36 mouse cellular contexts compared by ENCODE assay signal in the genomic region with DNA sequence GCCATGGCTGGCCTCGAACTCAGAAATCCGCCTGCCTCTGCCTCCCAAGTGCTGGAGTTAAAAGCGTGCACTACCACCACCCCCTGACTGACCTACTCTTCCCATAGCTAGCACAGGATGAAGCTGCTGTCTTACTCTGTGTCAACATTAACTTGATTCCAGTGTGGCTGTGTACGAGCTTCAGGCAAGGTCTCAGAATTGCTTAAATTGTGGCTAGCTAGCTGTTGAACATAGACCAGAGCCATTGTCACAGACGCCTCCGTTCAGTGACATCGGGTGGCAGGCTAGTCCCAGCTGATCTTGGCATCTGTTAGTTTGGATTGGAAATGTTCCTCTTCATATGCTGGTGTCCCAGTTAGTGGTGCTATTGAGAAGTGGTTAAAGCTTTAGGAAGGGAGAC. TPM values are rescaled to one million over a fixed set of nuclear protein-coding genes. Genes with fewer than 3 reads are reported as not detected.
"Had no signal": no experiment of that assay in that cellular context is flagged by ENCODE, and none has a peak within 500 bp of the region (broad histone marks: within the 10 kb centered on the region; RNA-seq: fewer than 3 reads in every experiment).

No protein-coding gene starts in this region.

- H3K27me3 ChIP-seq: embryonic facial prominence, embryonic 12.5 days; embryonic facial prominence, embryonic 13.5 days; embryonic facial prominence, embryonic 15.5 days; forebrain, embryonic 12.5 days; forebrain, embryonic 13.5 days; forebrain, embryonic 15.5 days had no signal

- H3K9ac ChIP-seq: embryonic facial prominence, embryonic 12.5 days; embryonic facial prominence, embryonic 13.5 days; embryonic facial prominence, embryonic 15.5 days; forebrain, embryonic 12.5 days; forebrain, embryonic 13.5 days; forebrain, embryonic 15.5 days; forebrain, postnatal 0 days had no signal

- H3K4me1 ChIP-seq: embryonic facial prominence, embryonic 12.5 days; embryonic facial prominence, embryonic 13.5 days; embryonic facial prominence, embryonic 15.5 days had no signal

- ATAC-seq: forebrain, embryonic 13.5 days; forebrain, embryonic 14.5 days; forebrain, embryonic 15.5 days; forebrain, embryonic 16.5 days; forebrain, postnatal 0 days had no signal

- H3K27ac ChIP-seq: embryonic facial prominence, embryonic 10.5 days; embryonic facial prominence, embryonic 12.5 days; embryonic facial prominence, embryonic 13.5 days; embryonic facial prominence, embryonic 15.5 days; forebrain, embryonic 10.5 days; forebrain, embryonic 12.5 days; forebrain, embryonic 13.5 days; forebrain, embryonic 15.5 days; gastrocnemius, adult 2 months had no signal

- H3K36me3 ChIP-seq: embryonic facial prominence, embryonic 10.5 days; embryonic facial prominence, embryonic 12.5 days; embryonic facial prominence, embryonic 13.5 days; embryonic facial prominence, embryonic 15.5 days; forebrain, embryonic 10.5 days; forebrain, embryonic 12.5 days; forebrain, embryonic 15.5 days had no signal

- H3K9me3 ChIP-seq: embryonic facial prominence, embryonic 10.5 days; embryonic facial prominence, embryonic 12.5 days; embryonic facial prominence, embryonic 13.5 days; embryonic facial prominence, embryonic 15.5 days; forebrain, embryonic 10.5 days; forebrain, embryonic 12.5 days; forebrain, embryonic 13.5 days; forebrain, embryonic 15.5 days had no signal

- DNase-seq: cerebellum, adult 2 months; cerebellum, adult 8-10 months; cerebellum, adult 9-10 months; cerebellum, adult 9-11 months; cerebellum, postnatal 14 days; cerebellum, postnatal 25 days; cerebellum, postnatal 36 days; embryo, embryonic 11 days; forebrain, postnatal 0 days; gastrocnemius, postnatal 10 days; gastrocnemius, postnatal 14 days had no signal

- H3K4me3 ChIP-seq: embryonic facial prominence, embryonic 10.5 days; embryonic facial prominence, embryonic 12.5 days; embryonic facial prominence, embryonic 13.5 days; embryonic facial prominence, embryonic 15.5 days; erythroblast, embryonic 14.5 days; forebrain, embryonic 10.5 days; forebrain, embryonic 12.5 days; forebrain, embryonic 13.5 days; forebrain, embryonic 15.5 days had no signal

- H3K4me2 ChIP-seq: embryonic facial prominence, embryonic 12.5 days; embryonic facial prominence, embryonic 13.5 days; embryonic facial prominence, embryonic 15.5 days; forebrain, embryonic 12.5 days; forebrain, embryonic 13.5 days; forebrain, embryonic 15.5 days had no signal

RNA-seq across cellular contexts. Expression of gene Drd3, which starts 42.5 kb away (rescaled TPM):
- total RNA-seq: common myeloid progenitor, adult 5-6 weeks; gastrocnemius, adult 18-20 months; gastrocnemius, adult 2 months; gastrocnemius, adult 8-10 months; gastrocnemius, postnatal 10 days; gastrocnemius, postnatal 14 days; gastrocnemius, postnatal 25 days; gastrocnemius, postnatal 36 days; gastrocnemius, postnatal 4 days; granulocyte monocyte progenitor cell, adult 5-6 weeks; heart, adult 8-10 months had no signal
- polyA plus RNA-seq: embryonic facial prominence, embryonic 10.5 days; embryonic facial prominence, embryonic 11.5 days; embryonic facial prominence, embryonic 12.5 days; embryonic facial prominence, embryonic 13.5 days; embryonic facial prominence, embryonic 14.5 days; embryonic facial prominence, embryonic 15.5 days; erythroblast, embryonic 14.5 days; forebrain, embryonic 10.5 days; forebrain, embryonic 15.5 days; forebrain, embryonic 16.5 days; forebrain, postnatal 0 days had no signal

RNA-seq across cellular contexts. Expression of gene Tigit, which starts 47.4 kb away (rescaled TPM):
- total RNA-seq: common myeloid progenitor, adult 5-6 weeks; forebrain, postnatal 0 days; gastrocnemius, adult 18-20 months; gastrocnemius, adult 2 months; gastrocnemius, adult 8-10 months; gastrocnemius, postnatal 10 days; gastrocnemius, postnatal 14 days; gastrocnemius, postnatal 25 days; gastrocnemius, postnatal 36 days; gastrocnemius, postnatal 4 days; granulocyte monocyte progenitor cell, adult 5-6 weeks; heart, adult 8-10 months had no signal
- polyA plus RNA-seq: cerebellum, adult 2 months; cortical plate, adult 2 months; embryonic facial prominence, embryonic 10.5 days; embryonic facial prominence, embryonic 12.5 days; embryonic facial prominence, embryonic 13.5 days; embryonic facial prominence, embryonic 14.5 days; erythroblast, embryonic 14.5 days; forebrain, embryonic 10.5 days; forebrain, embryonic 11.5 days; forebrain, embryonic 12.5 days; forebrain, embryonic 13.5 days; forebrain, embryonic 14.5 days; forebrain, embryonic 15.5 days; forebrain, embryonic 16.5 days; frontal cortex, adult 2 months had no signal
